In genomic region chr4:144974458-144974857, GRCm38 (mm10) we compare ENCODE assay signal across 20 mouse cellular contexts.
DNase-seq lines count a peak whose midpoint lies in the region; ATAC-seq lines count a peak whose summit lies in the region.
"Had no signal": no experiment of that assay in that cellular context is flagged by ENCODE, and none has a peak within 500 bp of the region (broad histone marks: within the 10 kb centered on the region; RNA-seq: fewer than 3 reads in every experiment).

No protein-coding gene starts in this region.

- no peak for DNase-seq in kidney, postnatal 4 days
- DNase-seq in thymus, postnatal 14 days = peak; percentile 15
- DNase-seq in thymus, postnatal 25 days = no peak
- DNase-seq in yolk sac, embryonic 10.5 days (ENCODE audit: low spot score) = no peak
- no peak for DNase-seq in frontal cortex, postnatal 36 days (ENCODE audit: low spot score in 2 of 2)
- DNase-seq: adrenal gland, postnatal 14 days; cerebellum, adult 2 months; cerebellum, postnatal 14 days; gastrocnemius, postnatal 14 days; heart, postnatal 4 days had no signal

- no peak overlapping the region for H3K4me3 ChIP-seq in kidney, embryonic 16.5 days (ENCODE audit: low read length)
- H3K4me3 ChIP-seq: embryonic facial prominence, embryonic 12.5 days; forebrain, embryonic 15.5 days; heart, embryonic 13.5 days; hindbrain, embryonic 12.5 days had no signal

- no peaks in the 10 kb centered on the region for H3K27me3 ChIP-seq in kidney, embryonic 16.5 days (ENCODE audit: insufficient read depth, low read length)
- H3K27me3 ChIP-seq: CH12.LX; embryonic facial prominence, embryonic 12.5 days; forebrain, embryonic 15.5 days; heart, embryonic 13.5 days; hindbrain, embryonic 12.5 days; Patski had no signal

- 0 out of 2 replicates have a peak overlapping the region, but pooled peaks have one; percentile 25 for H3K27ac ChIP-seq in kidney, embryonic 16.5 days (ENCODE audit: low read length)
- H3K27ac ChIP-seq: embryonic facial prominence, embryonic 12.5 days; forebrain, embryonic 15.5 days; heart, embryonic 13.5 days; hindbrain, embryonic 12.5 days had no signal

- H3K4me1 ChIP-seq in kidney, embryonic 16.5 days (ENCODE audit: insufficient read depth, low read length) = peaks cover 11% of the 10 kb centered on the region
- H3K4me1 ChIP-seq: forebrain, embryonic 15.5 days; hindbrain, embryonic 12.5 days had no signal

- H3K4me2 ChIP-seq in kidney, embryonic 16.5 days (replicated peaks; ENCODE audit: low read depth, low read length) = no peak overlapping the region
- H3K4me2 ChIP-seq: embryonic facial prominence, embryonic 12.5 days; forebrain, embryonic 15.5 days; heart, embryonic 13.5 days; hindbrain, embryonic 12.5 days had no signal

- no peak for ATAC-seq in kidney, embryonic 16.5 days (ENCODE audit: low FRiP score, low TSS enrichment)
- peak; percentile 34; the same call in 1 of the 2 replicates for ATAC-seq in megakaryocyte, adult 5-6 weeks (ENCODE audit: poor library complexity, severe bottlenecking)
- ATAC-seq: activated CD4-positive, CD25-positive, alpha-beta regulatory T cell, adult 4 months; forebrain, embryonic 15.5 days; hindbrain, embryonic 16.5 days; Patski had no signal

- WGBS in kidney, embryonic 16.5 days = 71% methylated on average over 3 of the region's 3 CpGs

- H3K9me3 ChIP-seq in kidney, embryonic 16.5 days (ENCODE audit: low read length) = no peaks in the 10 kb centered on the region
- H3K9me3 ChIP-seq: embryonic facial prominence, embryonic 12.5 days; forebrain, embryonic 15.5 days; heart, embryonic 13.5 days; hindbrain, embryonic 12.5 days had no signal

- peaks cover 5% of the 10 kb centered on the region; the same call in 1 of the 2 replicates for H3K36me3 ChIP-seq in kidney, embryonic 16.5 days (ENCODE audit: insufficient read depth, low read length)
- H3K36me3 ChIP-seq: embryonic facial prominence, embryonic 12.5 days; forebrain, embryonic 15.5 days had no signal

- no peak overlapping the region for H3K9ac ChIP-seq in kidney, embryonic 16.5 days (replicated peaks; ENCODE audit: low read length)
- H3K9ac ChIP-seq: embryonic facial prominence, embryonic 12.5 days; forebrain, embryonic 15.5 days; heart, embryonic 13.5 days; hindbrain, embryonic 12.5 days had no signal
